Mouse (Mus musculus) CH12.LX (cell line): ENCODE measurements around the gene Guk1.

Source experiments
- CTCF ChIP-seq, 2 experiments: IDR thresholded peaks in 1 of 2; conservative IDR thresholded peaks in 1 of 2; 2 replicates each; pipeline ENCODE4 v1.5.1; 2011 to 2012; ENCODE audit warnings: low read depth in 2 of 2, low read length in 2 of 2, improper control_type of control experiment in 1 of 2, inconsistent platforms in 1 of 2, mild to moderate bottlenecking in 1 of 2, moderate library complexity in 1 of 2
- ELF1 ChIP-seq: IDR thresholded peaks from 2 replicates; pipeline ENCODE4 v1.6.1; 2014; ENCODE audit warnings: low read depth, mild to moderate bottlenecking, inconsistent platforms, low read length, improper control_type of control experiment
- EP300 ChIP-seq: IDR thresholded peaks from 2 replicates; pipeline ENCODE4 v1.6.1; 2011; ENCODE audit warnings: low read length, improper control_type of control experiment
- ETS1 ChIP-seq: conservative IDR thresholded peaks from 2 replicates; pipeline ENCODE4 v1.6.1; 2012; ENCODE audit warnings: low read depth, mild to moderate bottlenecking, inconsistent platforms, low read length, improper control_type of control experiment, moderate library complexity
- HCFC1 ChIP-seq: IDR thresholded peaks from 2 replicates; pipeline ENCODE4 v1.6.1; 2012; ENCODE audit warnings: low read depth, mild to moderate bottlenecking, inconsistent platforms, low read length, improper control_type of control experiment
- IRF4 ChIP-seq: IDR thresholded peaks from 2 replicates; pipeline ENCODE4 v1.6.1; 2014; ENCODE audit warnings: low read depth, mild to moderate bottlenecking, inconsistent platforms, low read length, improper control_type of control experiment
- MAX ChIP-seq: IDR thresholded peaks from 2 replicates; pipeline ENCODE4 v1.6.1; 2011; ENCODE audit warnings: low read length, improper control_type of control experiment
- MEF2A ChIP-seq: IDR thresholded peaks from 2 replicates; pipeline ENCODE4 v1.6.1; 2014; ENCODE audit warnings: low read depth, mild to moderate bottlenecking, inconsistent platforms, low read length, improper control_type of control experiment, borderline replicate concordance
- NRF1 ChIP-seq: IDR thresholded peaks from 2 replicates; pipeline ENCODE4 v1.6.1; 2014; ENCODE audit warnings: low read depth, mild to moderate bottlenecking, inconsistent platforms, low read length, improper control_type of control experiment, moderate library complexity
- POLR2A ChIP-seq: IDR thresholded peaks from 2 replicates; pipeline ENCODE4 v1.6.1; 2011; ENCODE audit warnings: low read depth, mild to moderate bottlenecking, improper control_type of control experiment, low read length
- POLR2AphosphoS2 ChIP-seq: IDR thresholded peaks from 2 replicates; pipeline ENCODE4 v1.6.1; 2011; ENCODE audit warnings: low read depth, low read length, improper control_type of control experiment
- ZC3H11A ChIP-seq: IDR thresholded peaks from 2 replicates; pipeline ENCODE4 v1.6.1; 2012; ENCODE audit warnings: low read depth, mild to moderate bottlenecking, inconsistent platforms, low read length, improper control_type of control experiment
- ZNF384 ChIP-seq: IDR thresholded peaks from 2 replicates; pipeline ENCODE4 v1.6.1; 2012; ENCODE audit warnings: low read depth, low read length, improper control_type of control experiment, inconsistent platforms

DNA sequence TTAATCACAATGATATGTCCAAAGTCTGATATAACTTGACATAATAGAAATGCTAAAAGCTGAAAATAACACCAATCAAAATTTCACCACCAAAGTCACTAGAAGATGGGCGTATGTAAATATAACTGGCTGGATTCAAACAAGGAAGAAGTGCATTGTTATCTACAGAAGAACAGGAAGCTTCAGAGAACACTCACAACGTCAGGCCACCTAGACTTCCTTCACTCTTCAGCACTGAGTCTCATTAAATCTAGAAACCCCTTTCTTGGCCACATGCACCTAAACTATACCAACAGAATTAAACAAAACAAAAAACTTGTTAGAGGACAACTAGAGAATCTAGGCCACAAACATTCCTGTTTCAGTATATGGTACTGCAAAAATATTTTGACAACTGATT lies 32.5 kb upstream of the Guk1 start:
- TF ChIP-seq POLR2AphosphoS2 (no peak), MAX (no peak), POLR2A (no peak), IRF4 (no peak), ELF1 (no peak), EP300 (no peak), CTCF (conservative IDR thresholded peaks at IDR 0.05 in 1 of 2, IDR thresholded peaks at IDR 0.05 in 1 of 2; ENCODE audit: low read depth in 2 of 2, low read length in 2 of 2) (no peak), ZC3H11A (no peak), ETS1 (no peak), ZNF384 (no peak), NRF1 (no peak), MEF2A (no peak), HCFC1 (no peak)
